In the genomic region with DNA sequence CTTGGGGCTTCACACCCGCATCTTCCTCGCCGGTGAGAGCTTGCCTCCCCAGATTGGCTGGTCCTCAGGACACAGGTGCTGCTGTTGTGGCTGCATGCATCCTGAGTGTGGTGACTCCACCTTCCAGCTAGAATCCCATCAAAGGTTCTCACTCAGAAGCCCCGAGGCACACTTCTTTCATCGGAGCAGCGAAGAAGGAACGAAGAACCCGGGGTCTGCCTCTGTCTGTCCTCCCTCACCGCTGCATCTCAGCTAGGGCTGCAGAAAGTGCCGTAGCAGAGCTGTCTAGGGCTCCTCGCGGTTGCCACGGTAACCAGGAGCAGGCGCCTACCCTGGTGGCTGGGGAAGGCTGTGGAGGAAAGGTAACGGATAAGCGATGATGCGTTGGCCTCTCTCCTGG, we compare ENCODE assay signal across 7 mouse cellular contexts. TPM values are rescaled to one million over a fixed set of nuclear protein-coding genes. Genes with fewer than 3 reads are reported as not detected.
DNase-seq lines count a peak whose midpoint lies in the region; ATAC-seq and TF ChIP-seq lines count a peak whose summit lies in the region.

A gene (minus strand): TSS at position 227 of the 400 bp plus-strand sequence.

- peak within 1 kb of the TSS; percentile 24 for H3K4me3 ChIP-seq in ES-Bruce4 (ENCODE audit: low read depth, low read length)
- peak within 1 kb of the TSS; percentile 45 for H3K4me3 ChIP-seq in intestine, embryonic 16.5 days (ENCODE audit: low read length)
- H3K4me3 ChIP-seq in liver, embryonic 16.5 days (ENCODE audit: low read depth, low read length): peak within 1 kb of the TSS; percentile 53

- no peaks in the 10 kb centered on the region for H3K4me1 ChIP-seq in ES-Bruce4 (ENCODE audit: control insufficient read depth, insufficient read depth, low read length)
- peaks cover 4% of the 10 kb centered on the region for H3K4me1 ChIP-seq in intestine, embryonic 16.5 days (ENCODE audit: control insufficient read depth, insufficient read depth, low read length)
- H3K4me1 ChIP-seq in liver, embryonic 16.5 days (ENCODE audit: control insufficient read depth, low read depth, low read length): peaks cover 15% of the 10 kb centered on the region

- H3K27me3 ChIP-seq in ES-Bruce4 (ENCODE audit: control insufficient read depth, insufficient read depth, low read length, poor library complexity, severe bottlenecking): no peaks in the 10 kb centered on the region
- peaks cover 8% of the 10 kb centered on the region for H3K27me3 ChIP-seq in intestine, embryonic 16.5 days (replicated peaks; ENCODE audit: control insufficient read depth, insufficient read depth, low read length)
- peaks cover 40% of the 10 kb centered on the region for H3K27me3 ChIP-seq in liver, embryonic 16.5 days (ENCODE audit: control insufficient read depth, insufficient read depth, low read depth, low read length)

- no peak within 1 kb of the TSS for H3K27ac ChIP-seq in ES-Bruce4 (ENCODE audit: insufficient read depth, low read length)
- H3K27ac ChIP-seq in intestine, embryonic 16.5 days (ENCODE audit: low read length): no peak within 1 kb of the TSS
- H3K27ac ChIP-seq in liver, embryonic 16.5 days (ENCODE audit: low read length): no peak within 1 kb of the TSS

- no peak for TF ChIP-seq EP300 in ES-Bruce4 (IDR thresholded peaks at IDR 0.05; ENCODE audit: insufficient read depth, low read depth, low read length)

- peak within 1 kb of the TSS; percentile 88 for H3K4me2 ChIP-seq in intestine, embryonic 16.5 days (ENCODE audit: low read depth, low read length)
- peak within 1 kb of the TSS; percentile 73 for H3K4me2 ChIP-seq in liver, embryonic 16.5 days (ENCODE audit: low read depth, low read length)

- H3K9ac ChIP-seq in ES-Bruce4 (ENCODE audit: low read depth, poor library complexity, severe bottlenecking): no peak within 1 kb of the TSS
- peak within 1 kb of the TSS; percentile 59 for H3K9ac ChIP-seq in intestine, embryonic 16.5 days (ENCODE audit: low read depth, low read length)
- peak within 1 kb of the TSS; percentile 56 for H3K9ac ChIP-seq in liver, embryonic 16.5 days (ENCODE audit: low read depth, low read length)

- no peaks in the 10 kb centered on the region for H3K9me3 ChIP-seq in ES-Bruce4 (replicated peaks; ENCODE audit: control insufficient read depth, insufficient read depth, low read length, poor library complexity, severe bottlenecking)
- no peaks in the 10 kb centered on the region for H3K9me3 ChIP-seq in intestine, embryonic 16.5 days (ENCODE audit: control insufficient read depth, low read length)
- no peaks in the 10 kb centered on the region for H3K9me3 ChIP-seq in liver, embryonic 16.5 days (replicated peaks; ENCODE audit: control insufficient read depth, low read length)

- TF ChIP-seq POLR2A in ES-Bruce4 (IDR thresholded peaks at IDR 0.05; ENCODE audit: insufficient read depth, low read length): no peak

- TF ChIP-seq CTCF in ES-Bruce4 (IDR thresholded peaks at IDR 0.05; ENCODE audit: low read depth, low read length): no peak

- 4% methylated on average over 17 of the region's 17 CpGs for WGBS in intestine, embryonic 16.5 days
- WGBS in liver, embryonic 16.5 days (ENCODE audit: insufficient replicate concordance): 3% methylated on average over 17 of the region's 17 CpGs

- DNase-seq in adrenal gland, adult (ENCODE audit: inconsistent age in 2 of 2, low spot score in 1 of 2): peak; percentile 53 to 80
- peak; percentile 79 for DNase-seq in embryo, embryonic 11 days
- no peak for DNase-seq in gastrocnemius, postnatal 14 days
- peak; percentile 66 to 78 for DNase-seq in right cerebral cortex, postnatal 36 days (ENCODE audit: low spot score in 2 of 2)

- peak; percentile 36; the same call in 1 of the 2 replicates for ATAC-seq in intestine, embryonic 16.5 days
- ATAC-seq in liver, embryonic 16.5 days (ENCODE audit: low read depth): no peak

- H3K36me3 ChIP-seq in ES-Bruce4 (ENCODE audit: control insufficient read depth, insufficient read depth, low read length, poor library complexity, severe bottlenecking): no peaks in the 10 kb centered on the region
- no peaks in the 10 kb centered on the region for H3K36me3 ChIP-seq in intestine, embryonic 16.5 days (ENCODE audit: control insufficient read depth, insufficient read depth, low read length)
- no peaks in the 10 kb centered on the region for H3K36me3 ChIP-seq in liver, embryonic 16.5 days (ENCODE audit: control insufficient read depth, insufficient read depth)

- intact Hi-C loops in gastrocnemius, postnatal 14 days (cut with DNase I; ENCODE audit: low total_unique reads): loop anchor here (5.0 kb wide), 1 partner anchor 158 kb away; no protein-coding TSS in a partner anchor

RNA-seq across cellular contexts. Expression of the gene that starts here (rescaled TPM):
- polyA plus RNA-seq in ES-Bruce4 (2011; ENCODE audit: insufficient read depth, insufficient read length, low read depth, missing spikeins): 43.5 and 49.0 TPM in 2 replicates
- 10 to 100 TPM; 45.6 to 53.0 TPM for total RNA-seq in gastrocnemius, postnatal 14 days (2021)
- polyA plus RNA-seq in intestine, embryonic 16.5 days (2015; fragmentation: Nextera tagmentation; extraction: Ambion mirVana): 4.8 and 5.5 TPM in 2 replicates
- polyA plus RNA-seq in liver, embryonic 16.5 days (2015; fragmentation: Nextera tagmentation; extraction: Ambion mirVana): 9.2 and 9.3 TPM in 2 replicates
